Mouse (Mus musculus): ENCODE results near the gene Csnk1g2. TPM values are rescaled to one million over a fixed set of nuclear protein-coding genes. Genes with fewer than 3 reads are reported as not detected.

Csnk1g2 gene
- polyA plus RNA-seq, 1 experiment from 2014 or later: 86.9 TPM

- DNase-seq (ENCODE audit: low spot score, missing footprints) (no peak), ATAC-seq (ENCODE audit: low FRiP score) (peak; percentile 60)
- 18% methylated on average over 15 of the region's 15 CpGs for WGBS
- Histone ChIP-seq H3K9me3 (ENCODE audit: control insufficient read depth, low read length) (no peaks in the 10 kb centered on the region), H3K9ac (ENCODE audit: low read length) (peak within 1 kb of the TSS; percentile 96), H3K4me1 (ENCODE audit: control insufficient read depth, insufficient read depth, low read length) (peaks cover 15% of the 10 kb centered on the region), H3K4me3 (ENCODE audit: low read depth, low read length) (peak within 1 kb of the TSS; percentile 92), H3K4me2 (peak within 1 kb of the TSS; percentile 93), H3K27me3 (ENCODE audit: control insufficient read depth, insufficient read depth, low read length) (no peaks in the 10 kb centered on the region), H3K36me3 (ENCODE audit: control insufficient read depth, insufficient read depth, low read length) (no peaks in the 10 kb centered on the region), H3K27ac (ENCODE audit: low read depth, low read length) (peak within 1 kb of the TSS; percentile 76)
These were observed 34.4 kb downstream of the Csnk1g2 start, which contains the start of gene Btbd2 for GRCm38 (mm10) chr10:80656863-80657623. Btbd2 (minus strand) TSS chr10:80657071.

- no peak overlapping the region for H3K27ac ChIP-seq (ENCODE audit: low read depth, low read length)
- 90% methylated on average over 14 of the region's 14 CpGs for WGBS
- H3K27me3 ChIP-seq (ENCODE audit: control insufficient read depth, insufficient read depth, low read length): no peaks in the 10 kb centered on the region
- H3K4me1 ChIP-seq (ENCODE audit: control insufficient read depth, insufficient read depth, low read length): peaks cover 15% of the 10 kb centered on the region
- no peaks in the 10 kb centered on the region for H3K9me3 ChIP-seq (ENCODE audit: control insufficient read depth, low read length)
- H3K9ac ChIP-seq (ENCODE audit: low read length): no peak overlapping the region
- ATAC-seq (ENCODE audit: low FRiP score) (no peak), DNase-seq (ENCODE audit: low spot score, missing footprints) (no peak)
- H3K36me3 ChIP-seq (ENCODE audit: control insufficient read depth, insufficient read depth, low read length): no peaks in the 10 kb centered on the region
- no peak overlapping the region for H3K4me2 ChIP-seq
- no peak overlapping the region for H3K4me3 ChIP-seq (ENCODE audit: low read depth, low read length)
These were observed 35.7 kb downstream of the Csnk1g2 start for GRCm38 (mm10) chr10:80658194-80658840.

- H3K27ac ChIP-seq (ENCODE audit: low read depth, low read length): no peak overlapping the region
- 73% methylated on average over 4 of the region's 4 CpGs for WGBS
- ATAC-seq (ENCODE audit: low FRiP score): no peak
These were observed 36.2 kb downstream of the Csnk1g2 start for GRCm38 (mm10) chr10:80658841-80659202.

GRCm38 (mm10) chr10:80659213-80659612 is 36.6 kb downstream of the Csnk1g2 start:
- Histone ChIP-seq H3K27me3 (ENCODE audit: control insufficient read depth, insufficient read depth, low read length) (no peaks in the 10 kb centered on the region), H3K4me1 (ENCODE audit: control insufficient read depth, insufficient read depth, low read length) (peaks cover 15% of the 10 kb centered on the region), H3K36me3 (ENCODE audit: control insufficient read depth, insufficient read depth, low read length) (no peaks in the 10 kb centered on the region), H3K4me2 (no peak overlapping the region), H3K27ac (ENCODE audit: low read depth, low read length) (no peak overlapping the region), H3K9me3 (ENCODE audit: control insufficient read depth, low read length) (no peaks in the 10 kb centered on the region), H3K9ac (ENCODE audit: low read length) (no peak overlapping the region), H3K4me3 (ENCODE audit: low read depth, low read length) (no peak overlapping the region)
- WGBS: 20% methylated on average over 10 of the region's 10 CpGs
- DNase-seq (ENCODE audit: low spot score, missing footprints) (peak; percentile 99), ATAC-seq (ENCODE audit: low FRiP score) (no peak)

More at GRCm38 (mm10) chr10:80658841-80659202, 36.2 kb downstream of the Csnk1g2 start:
- Histone ChIP-seq H3K36me3 (ENCODE audit: control insufficient read depth, insufficient read depth, low read length) (no peaks in the 10 kb centered on the region), H3K4me2 (no peak overlapping the region), H3K27me3 (ENCODE audit: control insufficient read depth, insufficient read depth, low read length) (no peaks in the 10 kb centered on the region), H3K4me1 (ENCODE audit: control insufficient read depth, insufficient read depth, low read length) (peaks cover 15% of the 10 kb centered on the region), H3K9me3 (ENCODE audit: control insufficient read depth, low read length) (no peaks in the 10 kb centered on the region), H3K4me3 (ENCODE audit: low read depth, low read length) (no peak overlapping the region), H3K9ac (ENCODE audit: low read length) (no peak overlapping the region)
- no peak for DNase-seq (ENCODE audit: low spot score, missing footprints)

- Histone ChIP-seq H3K9me3 (ENCODE audit: control insufficient read depth, low read length) (no peaks in the 10 kb centered on the region), H3K27me3 (ENCODE audit: control insufficient read depth, insufficient read depth, low read length) (no peaks in the 10 kb centered on the region), H3K4me3 (ENCODE audit: low read depth, low read length) (no peak overlapping the region), H3K4me1 (ENCODE audit: control insufficient read depth, insufficient read depth, low read length) (0 out of 2 replicates have a peak, but pooled peaks cover 6% of the 10 kb centered on the region), H3K36me3 (ENCODE audit: control insufficient read depth, insufficient read depth, low read length) (no peaks in the 10 kb centered on the region; the same call in 1 of the 2 replicates), H3K9ac (ENCODE audit: low read length) (no peak overlapping the region), H3K4me2 (no peak overlapping the region), H3K27ac (ENCODE audit: low read depth, low read length) (no peak overlapping the region)
- no peak for ATAC-seq (ENCODE audit: low FRiP score)
- DNase-seq (ENCODE audit: low spot score, missing footprints): peak; percentile 89
- WGBS: 34% methylated on average over 5 of the region's 5 CpGs
These were observed 38.5 kb downstream of the Csnk1g2 start for GRCm38 (mm10) chr10:80661149-80661548.

GRCm38 (mm10) chr10:80663485-80664196 is 41.0 kb downstream of the Csnk1g2 start:
- Histone ChIP-seq H3K4me1 (ENCODE audit: control insufficient read depth, insufficient read depth, low read length) (0 out of 2 replicates have a peak, but pooled peaks cover 3% of the 10 kb centered on the region), H3K27me3 (ENCODE audit: control insufficient read depth, insufficient read depth, low read length) (no peaks in the 10 kb centered on the region), H3K36me3 (ENCODE audit: control insufficient read depth, insufficient read depth, low read length) (peaks cover 22% of the 10 kb centered on the region), H3K27ac (ENCODE audit: low read depth, low read length) (no peak overlapping the region), H3K9ac (ENCODE audit: low read length) (no peak overlapping the region), H3K9me3 (ENCODE audit: control insufficient read depth, low read length) (no peaks in the 10 kb centered on the region), H3K4me2 (no peak overlapping the region), H3K4me3 (ENCODE audit: low read depth, low read length) (no peak overlapping the region)
- ATAC-seq (ENCODE audit: low FRiP score) (no peak), DNase-seq (ENCODE audit: low spot score, missing footprints) (no peak)
- 75% methylated on average over 5 of the region's 5 CpGs for WGBS

- Histone ChIP-seq H3K27me3 (ENCODE audit: control insufficient read depth, insufficient read depth, low read length) (no peaks in the 10 kb centered on the region), H3K27ac (ENCODE audit: low read depth, low read length) (no peak overlapping the region), H3K4me1 (ENCODE audit: control insufficient read depth, insufficient read depth, low read length) (0 out of 2 replicates have a peak, but pooled peaks cover 3% of the 10 kb centered on the region), H3K9me3 (ENCODE audit: control insufficient read depth, low read length) (no peaks in the 10 kb centered on the region), H3K9ac (ENCODE audit: low read length) (0 out of 2 replicates have a peak overlapping the region, but pooled peaks have one; percentile 3), H3K36me3 (ENCODE audit: control insufficient read depth, insufficient read depth, low read length) (peaks cover 30% of the 10 kb centered on the region), H3K4me2 (no peak overlapping the region), H3K4me3 (ENCODE audit: low read depth, low read length) (no peak overlapping the region)
- DNase-seq (ENCODE audit: low spot score, missing footprints): no peak
- ATAC-seq (ENCODE audit: low FRiP score): no peak
- WGBS: 48% methylated on average over 16 of the region's 16 CpGs
These were observed 41.8 kb downstream of the Csnk1g2 start for GRCm38 (mm10) chr10:80664197-80665015.

- Histone ChIP-seq H3K4me3 (ENCODE audit: low read depth, low read length) (no peak overlapping the region), H3K4me2 (no peak overlapping the region), H3K9me3 (ENCODE audit: control insufficient read depth, low read length) (no peaks in the 10 kb centered on the region), H3K9ac (ENCODE audit: low read length) (no peak overlapping the region), H3K4me1 (ENCODE audit: control insufficient read depth, insufficient read depth, low read length) (0 out of 2 replicates have a peak, but pooled peaks cover 3% of the 10 kb centered on the region), H3K27me3 (ENCODE audit: control insufficient read depth, insufficient read depth, low read length) (no peaks in the 10 kb centered on the region), H3K27ac (ENCODE audit: low read depth, low read length) (no peak overlapping the region), H3K36me3 (ENCODE audit: control insufficient read depth, insufficient read depth, low read length) (peaks cover 35% of the 10 kb centered on the region)
- ATAC-seq (ENCODE audit: low FRiP score) (no peak), DNase-seq (ENCODE audit: low spot score, missing footprints) (no peak)
- WGBS: 15% methylated on average over 10 of the region's 10 CpGs
These were observed 42.4 kb downstream of the Csnk1g2 start for GRCm38 (mm10) chr10:80665016-80665380.
